Mouse (Mus musculus): ENCODE data around the gene Rel.
A peak's percentile ranks its signal among the peaks of the same experiment; 100 is the strongest.

The Rel gene

DNA sequence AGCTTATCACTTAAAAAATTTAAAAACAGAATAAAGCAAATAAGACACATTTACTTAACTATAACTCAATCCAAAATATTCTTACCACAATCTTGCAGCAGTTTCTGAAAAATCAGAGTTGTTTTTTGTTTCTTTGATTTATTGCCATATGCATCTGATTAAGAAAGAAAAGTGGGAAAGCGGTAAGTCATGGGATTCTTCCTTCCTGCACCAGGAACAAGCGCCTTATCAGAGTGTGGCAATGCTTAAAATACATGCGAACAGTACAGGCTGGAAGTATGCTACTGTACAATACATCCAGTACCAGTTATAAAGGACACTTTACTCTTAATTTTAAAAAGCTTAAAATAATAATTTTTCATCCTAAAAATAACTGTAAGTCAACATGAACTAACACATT lies 26.4 kb downstream of the Rel start:
- no peak for DNase-seq (ENCODE audit: low read depth, low spot score)

DNA sequence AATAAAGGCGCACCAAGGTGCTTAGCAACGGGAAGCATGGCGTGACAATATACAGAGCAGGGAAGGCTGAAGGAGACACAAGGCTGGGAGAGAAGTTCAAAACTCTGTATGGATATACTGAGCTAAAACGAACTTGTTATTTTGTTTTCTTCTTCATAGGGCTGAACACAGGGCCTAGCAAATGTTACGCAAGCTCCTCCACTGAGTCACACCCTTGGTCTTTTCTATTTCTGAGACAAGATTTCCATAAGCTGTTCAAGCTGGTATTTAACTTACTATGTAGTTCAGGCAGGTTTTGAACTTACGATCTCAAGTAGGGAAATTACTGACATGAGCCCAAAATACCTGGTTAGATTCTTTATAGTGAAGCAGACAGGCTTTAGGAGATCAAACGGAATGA lies 29.4 kb downstream of the Rel start:
- no peak for DNase-seq (ENCODE audit: low read depth, low spot score)

DNA sequence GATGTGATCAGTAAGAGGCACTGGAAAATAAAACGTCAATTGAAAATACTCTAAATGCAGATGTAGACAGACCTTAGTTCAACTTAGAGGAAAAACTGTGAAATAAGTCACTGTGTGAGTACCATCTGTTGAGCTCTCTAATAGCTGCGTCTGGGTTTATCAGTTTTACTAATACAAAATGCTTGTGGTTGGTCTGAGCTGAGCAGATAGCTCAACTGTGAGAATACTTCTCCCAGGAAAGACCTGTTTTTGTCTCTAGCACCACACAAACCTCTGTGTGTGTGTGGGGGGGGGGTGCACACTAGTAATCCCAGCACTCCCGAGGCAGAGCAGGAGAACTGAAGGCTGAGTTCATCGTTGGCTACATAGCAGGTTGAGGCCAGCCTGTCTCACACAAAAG lies 29.9 kb downstream of the Rel start:
- DNase-seq (ENCODE audit: low read depth, low spot score), result no peak

DNA sequence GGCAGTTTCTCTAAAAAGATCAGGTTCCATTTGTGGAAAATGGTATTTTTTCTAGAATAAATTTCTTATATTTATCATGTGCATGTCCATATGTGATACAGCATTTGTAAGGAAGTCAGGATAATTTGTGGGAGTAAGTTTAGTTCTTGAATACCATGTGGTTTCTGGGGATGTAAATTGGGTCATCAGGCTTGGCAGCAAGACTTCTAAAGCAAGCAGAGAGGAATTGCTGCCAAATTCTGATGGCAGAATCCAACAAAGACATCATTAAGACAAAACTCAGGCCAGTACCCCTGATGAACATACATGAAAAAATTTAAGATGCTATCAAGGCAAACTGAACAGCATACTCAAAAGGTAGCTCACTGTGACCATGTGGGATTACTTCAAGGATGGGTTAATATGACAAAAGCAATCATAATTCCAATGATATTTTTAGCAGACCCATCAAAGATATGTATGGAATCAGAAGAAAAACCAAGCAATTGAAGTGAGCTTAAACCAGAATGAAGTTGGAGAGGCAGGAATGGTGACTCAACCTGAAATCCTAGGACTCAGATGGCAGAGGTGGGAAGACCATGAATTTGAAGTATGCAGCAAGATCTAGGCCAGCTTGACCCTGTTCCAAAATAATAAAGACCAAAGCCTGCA lies 34.8 kb downstream of the Rel start:
- DNase-seq (ENCODE audit: low read depth, low spot score), result no peak

DNA sequence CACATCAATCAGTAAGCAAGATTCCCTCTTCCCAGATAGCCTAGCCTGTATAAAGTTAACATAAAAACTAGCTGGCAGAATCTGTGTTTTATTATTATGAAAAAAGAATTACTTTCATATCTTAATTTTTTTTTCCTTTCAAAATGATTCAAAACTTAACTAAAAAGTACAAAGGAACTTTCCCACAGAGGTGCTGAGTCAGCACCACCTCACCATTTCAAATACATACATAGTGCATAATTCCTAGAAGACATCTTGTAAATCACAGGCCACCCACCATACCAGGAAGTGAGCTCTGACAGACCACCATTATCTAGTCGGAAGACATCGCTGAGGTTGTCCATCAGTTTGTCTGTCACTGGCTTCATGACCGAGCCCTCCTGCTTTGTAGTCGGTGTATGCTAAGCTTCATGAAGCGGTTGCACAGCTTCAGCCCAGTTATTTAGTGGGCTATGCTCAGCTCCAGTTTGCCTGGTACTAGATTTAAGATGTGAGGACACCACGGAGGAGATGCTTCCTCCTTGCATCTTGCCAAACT lies 36.0 kb downstream of the Rel start:
- DNase-seq (ENCODE audit: low read depth, low spot score), result no peak

DNA sequence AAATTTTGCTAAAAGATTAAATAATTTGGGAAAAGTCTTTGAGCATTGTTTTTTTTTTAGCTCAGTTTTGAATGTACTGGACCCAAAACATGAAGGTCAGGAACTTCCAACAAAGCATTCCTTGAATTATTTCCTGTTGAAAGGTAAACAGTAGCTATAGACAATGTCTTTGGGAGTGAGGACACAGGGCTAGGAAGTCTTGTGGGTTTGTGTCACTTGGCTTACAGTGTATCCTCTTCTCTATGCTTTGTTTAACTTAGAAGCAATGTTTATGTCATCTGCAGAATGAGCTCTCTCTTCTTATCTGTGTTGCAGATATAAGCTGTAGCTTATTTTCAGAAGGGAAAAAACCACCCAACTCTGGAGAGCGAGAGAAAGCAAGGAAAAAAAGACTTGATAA lies 37.9 kb downstream of the Rel start:
- no peak for DNase-seq (ENCODE audit: low read depth, low spot score)

DNA sequence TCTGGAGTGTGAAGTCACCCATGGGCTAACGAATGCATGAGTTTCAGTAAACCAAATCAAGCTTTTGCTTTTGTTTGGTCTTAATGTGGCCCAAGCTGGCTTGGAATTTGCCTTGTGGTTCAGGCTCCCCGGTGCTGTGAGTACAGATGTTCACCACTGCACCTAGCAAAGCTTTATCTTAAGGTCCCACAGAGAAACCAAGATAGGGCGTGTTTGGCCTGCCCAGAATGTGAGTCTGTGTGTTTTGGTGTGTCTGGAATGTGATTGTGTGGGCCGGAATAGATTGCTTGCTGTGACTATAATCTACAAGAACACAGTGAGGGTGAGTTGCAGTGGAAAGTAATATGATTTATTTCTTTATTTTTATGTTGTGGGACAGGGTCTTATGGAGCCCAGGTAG lies 40.6 kb downstream of the Rel start:
- DNase-seq (ENCODE audit: low read depth, low spot score), result peak; percentile 41

DNA sequence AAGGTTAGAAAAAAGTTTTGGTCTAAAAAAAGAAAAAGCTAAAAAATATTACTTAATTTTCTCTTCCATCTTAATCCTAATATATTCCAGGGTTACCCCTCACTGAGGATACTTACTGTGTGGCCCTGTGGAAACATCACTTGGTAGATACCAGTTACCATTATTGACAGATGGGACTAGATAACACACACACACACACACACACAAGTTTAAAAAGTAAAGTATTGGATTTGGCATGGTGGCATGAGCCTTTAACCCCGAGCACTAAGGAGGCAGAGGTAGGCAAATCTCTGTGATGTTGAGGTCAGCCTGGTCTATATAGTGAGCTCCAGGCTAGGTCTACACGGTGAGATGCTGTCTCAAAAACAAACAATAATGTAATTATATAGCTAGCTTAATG lies 42.6 kb downstream of the Rel start:
- no peak for DNase-seq (ENCODE audit: low read depth, low spot score)

DNA sequence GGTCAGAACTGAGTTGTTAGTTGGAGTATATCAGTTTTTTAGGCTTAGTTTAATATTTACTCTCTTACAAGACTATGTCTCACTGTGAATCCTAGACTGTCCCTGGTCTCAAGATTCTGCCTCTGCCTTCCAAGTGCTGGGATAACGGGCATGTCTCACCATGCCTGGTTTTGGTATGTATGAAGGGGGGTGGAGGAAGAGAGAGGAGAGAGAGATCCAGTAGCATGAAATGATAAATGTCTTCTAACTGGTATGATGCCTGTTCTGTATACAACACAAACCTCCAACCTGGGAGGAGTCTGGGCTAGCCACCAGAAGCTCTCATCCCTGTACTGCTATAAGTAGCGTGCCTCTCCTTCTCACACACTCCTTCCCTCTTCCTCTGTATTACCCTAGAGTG lies 44.3 kb downstream of the Rel start:
- DNase-seq (ENCODE audit: low read depth, low spot score), result no peak

DNA sequence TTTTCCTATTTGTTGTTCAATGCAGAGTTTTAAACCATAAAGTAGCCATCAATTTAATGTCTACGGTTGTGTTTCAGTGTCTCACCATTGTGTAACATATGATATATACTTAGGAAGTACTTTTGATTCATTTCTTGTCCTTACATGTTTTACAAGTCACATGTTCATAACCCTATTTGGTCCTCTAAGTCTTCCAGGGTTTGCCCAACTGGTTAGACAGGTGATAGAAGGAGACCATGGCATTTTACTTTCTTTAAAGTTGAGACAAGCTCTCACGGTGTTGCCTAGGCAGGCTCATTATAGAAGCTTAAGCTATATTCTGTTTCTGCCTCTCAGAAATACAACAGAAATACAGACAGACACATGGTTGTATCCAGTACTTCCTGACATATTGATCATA lies 44.9 kb downstream of the Rel start:
- no peak for DNase-seq (ENCODE audit: low read depth, low spot score)

DNA sequence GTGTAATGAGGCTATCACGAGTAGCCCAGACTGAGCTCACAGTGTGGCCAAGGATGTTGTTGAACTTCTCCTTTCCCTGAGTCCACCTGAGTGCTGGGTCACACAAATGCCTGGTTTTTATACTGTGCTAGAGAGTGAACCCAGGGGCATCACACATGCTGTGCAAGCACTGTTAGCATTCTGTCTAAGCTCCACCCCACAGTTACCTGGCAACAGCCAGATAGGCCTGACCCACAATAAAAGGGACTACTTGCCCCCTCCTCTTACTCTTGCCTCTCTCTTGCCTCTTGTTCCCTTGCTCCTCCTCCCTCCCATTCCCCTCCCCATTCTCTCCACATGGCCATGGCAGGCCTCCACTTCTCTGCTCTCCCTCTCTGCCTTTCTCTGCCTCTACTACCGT lies 48.4 kb downstream of the Rel start:
- DNase-seq (ENCODE audit: low read depth, low spot score), result peak; percentile 71

DNA sequence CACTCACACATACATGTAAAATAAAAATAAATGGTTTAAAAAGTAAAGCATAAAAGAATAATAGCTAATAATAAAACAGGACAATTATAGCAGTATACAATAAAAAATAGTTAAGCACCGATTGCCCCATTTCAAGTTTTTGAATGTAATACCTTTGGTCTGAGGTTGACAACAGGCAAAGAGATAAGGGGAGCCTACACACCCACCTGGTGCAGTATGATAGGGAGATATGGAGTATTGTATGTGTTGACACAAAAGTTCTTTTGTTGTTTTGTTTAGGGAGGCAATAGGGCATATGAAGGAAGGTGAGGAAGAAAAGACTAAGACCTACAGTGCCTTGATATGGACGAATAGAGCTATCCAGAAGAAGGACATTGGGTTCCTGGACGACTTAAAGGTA lies 50.9 kb downstream of the Rel start:
- DNase-seq (ENCODE audit: low read depth, low spot score), result no peak

DNA sequence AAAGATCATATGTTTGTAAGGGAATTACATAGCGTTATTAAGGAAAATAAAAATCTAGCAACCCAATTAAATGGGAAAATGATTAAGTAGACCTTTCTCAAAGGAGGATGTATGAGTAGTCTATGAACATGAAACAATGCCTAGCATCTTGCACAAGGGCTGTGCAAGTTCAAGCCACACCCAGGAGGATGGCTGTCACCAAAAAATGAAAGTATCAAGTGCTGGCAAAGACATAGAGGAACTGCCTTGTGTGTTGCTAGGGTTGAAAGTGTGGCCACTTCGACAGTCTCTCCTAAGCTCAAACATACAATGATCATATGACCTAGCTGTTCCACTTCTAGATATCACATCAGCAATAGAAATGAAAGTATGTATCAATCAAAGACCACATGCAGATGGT lies 51.9 kb downstream of the Rel start:
- DNase-seq (ENCODE audit: low read depth, low spot score), result no peak

DNA sequence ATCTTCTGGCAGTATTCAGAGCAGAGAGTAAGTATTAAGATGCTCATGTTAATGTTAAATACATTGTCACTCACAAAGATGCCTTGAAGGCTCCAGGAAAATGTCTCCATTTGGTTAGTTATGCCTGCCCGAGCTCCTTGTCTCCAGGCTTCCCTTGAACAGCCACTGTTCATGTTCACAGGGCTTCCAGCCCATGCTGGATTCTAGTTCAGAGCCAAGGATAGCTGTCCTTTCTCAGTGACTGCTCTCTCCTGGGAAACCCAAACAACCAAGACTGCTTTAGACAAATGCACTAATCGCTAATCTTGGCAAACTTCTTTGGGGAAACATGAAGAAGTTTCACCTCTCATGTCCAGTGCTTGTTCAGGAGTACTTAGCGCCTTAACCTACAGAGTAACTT lies 58.5 kb downstream of the Rel start:
- no peak for DNase-seq (ENCODE audit: low read depth, low spot score)

DNA sequence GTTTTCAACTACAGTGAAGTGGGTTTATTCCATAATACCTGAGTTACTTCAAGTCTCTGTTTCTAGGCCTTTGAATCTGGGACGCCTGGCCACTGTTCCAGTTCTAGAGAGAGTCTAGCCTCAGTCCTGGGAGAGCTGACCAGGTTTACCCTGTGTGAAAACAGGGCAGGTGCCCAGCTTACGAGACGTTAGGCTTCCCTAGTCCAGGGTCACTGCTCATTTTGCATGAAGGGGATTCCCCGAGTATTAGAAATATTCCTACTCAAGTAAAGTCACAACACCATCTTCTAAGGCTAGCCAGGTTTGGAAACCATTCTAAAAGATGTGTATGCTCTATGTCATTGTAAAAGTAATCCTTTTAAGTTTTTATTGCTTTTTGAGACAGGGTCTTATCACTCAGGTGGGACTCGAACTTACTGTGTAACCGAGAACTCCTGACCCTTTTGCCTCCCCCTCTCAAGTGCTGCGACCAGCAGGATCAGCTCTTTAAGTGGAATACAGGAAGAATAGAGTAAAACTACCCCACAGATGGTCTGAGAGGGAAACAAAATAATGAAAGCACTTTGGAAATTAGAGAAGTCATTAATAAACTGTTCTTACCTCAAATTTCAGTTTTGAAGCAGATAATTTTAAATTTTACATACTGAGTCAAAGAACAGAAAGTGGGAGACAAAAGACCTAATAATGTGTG lies 66.0 kb downstream of the Rel start:
- no peak for DNase-seq (ENCODE audit: low read depth, low spot score)

DNA sequence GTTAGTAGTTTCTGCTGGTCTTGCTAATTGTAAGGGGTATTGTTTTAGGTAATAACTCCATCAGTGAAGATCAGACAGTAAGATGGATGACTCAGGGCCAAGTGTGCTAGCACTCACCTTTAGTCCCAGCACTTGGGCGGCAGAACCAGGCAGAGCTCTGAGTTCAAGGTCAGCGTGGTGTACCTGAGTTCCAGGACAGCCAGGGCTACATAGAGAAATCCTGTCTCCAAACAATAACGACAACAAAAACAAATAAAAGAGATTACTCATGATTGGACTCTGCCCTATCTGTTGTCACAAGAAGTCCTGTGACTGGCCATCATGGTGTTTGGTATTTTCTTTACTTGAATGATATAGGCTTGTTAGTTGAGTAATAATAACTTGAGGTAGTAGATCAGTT lies 68.9 kb downstream of the Rel start:
- no peak for DNase-seq (ENCODE audit: low read depth, low spot score)

DNA sequence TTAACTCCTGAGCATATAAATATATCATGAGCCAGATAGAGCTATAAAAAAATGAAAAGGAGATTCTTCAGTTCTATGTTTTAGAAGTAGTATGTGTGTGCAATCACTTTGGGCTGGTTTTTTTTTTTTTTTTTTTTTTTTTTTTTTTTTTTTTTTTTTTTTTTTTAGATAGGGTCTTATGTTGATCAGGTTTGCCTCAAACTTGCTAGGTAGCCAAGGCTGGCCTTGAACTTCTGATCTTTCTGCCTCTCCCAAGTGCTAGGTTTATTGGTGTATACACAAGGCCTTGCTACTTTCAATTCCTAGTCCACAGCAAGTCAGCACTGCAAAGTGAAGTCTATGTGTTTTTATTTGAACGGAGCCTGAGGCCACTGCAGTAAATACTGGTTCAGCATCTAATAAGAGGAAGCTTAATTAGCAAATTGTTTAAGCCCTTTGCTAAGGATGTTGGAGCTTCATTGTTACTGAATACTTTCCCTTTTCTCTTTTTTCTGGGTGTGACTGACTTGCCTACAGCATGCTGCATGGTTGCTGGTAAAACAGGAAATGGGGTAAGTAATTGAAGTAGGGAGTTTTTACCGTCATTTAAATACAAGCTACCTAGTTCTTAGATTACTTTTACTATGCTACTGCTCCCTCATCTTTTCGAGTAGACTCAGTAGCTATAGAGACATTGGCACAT lies 71.2 kb downstream of the Rel start:
- DNase-seq (ENCODE audit: low read depth, low spot score), result peak; percentile 49

DNA sequence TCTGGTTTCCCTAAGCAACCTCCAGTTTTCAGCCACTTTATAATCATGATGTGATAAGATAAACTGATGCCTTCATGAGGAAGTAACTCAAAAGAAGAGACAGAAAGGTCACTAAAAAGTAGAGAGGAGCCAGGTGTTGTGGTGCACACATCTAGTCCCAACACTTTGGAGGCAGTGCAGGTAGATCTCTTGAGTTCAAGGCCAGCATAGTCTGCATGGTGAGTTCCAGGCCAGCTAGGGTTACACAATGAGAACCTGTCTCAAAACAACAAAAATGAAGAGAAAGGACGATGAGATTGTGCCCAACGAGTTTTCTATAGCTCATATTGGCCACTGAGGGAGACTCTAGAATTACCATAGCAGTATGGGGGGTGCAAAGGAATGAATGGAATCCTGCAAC lies 72.2 kb downstream of the Rel start:
- DNase-seq (ENCODE audit: low read depth, low spot score), result no peak

DNA sequence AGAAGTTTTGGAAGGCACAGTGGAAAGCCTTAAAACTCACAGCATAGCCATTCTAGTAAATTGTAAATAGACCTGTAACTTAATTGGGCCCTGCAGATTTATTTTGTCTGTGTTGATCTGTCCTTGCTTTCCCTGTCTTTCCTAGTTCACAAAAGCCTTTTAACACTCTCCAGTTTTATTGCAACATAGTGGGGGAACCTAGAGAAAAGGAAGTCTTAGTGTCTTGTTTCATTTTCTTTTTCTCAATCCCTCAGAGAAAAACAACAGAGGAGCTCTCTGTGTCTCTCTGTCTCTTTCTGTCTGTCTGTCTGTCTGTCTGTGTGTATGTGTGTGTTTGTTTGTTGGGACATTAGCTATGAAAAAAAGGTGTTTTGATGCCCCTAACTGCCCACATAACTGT lies 74.9 kb downstream of the Rel start:
- DNase-seq (ENCODE audit: low read depth, low spot score), result no peak

DNA sequence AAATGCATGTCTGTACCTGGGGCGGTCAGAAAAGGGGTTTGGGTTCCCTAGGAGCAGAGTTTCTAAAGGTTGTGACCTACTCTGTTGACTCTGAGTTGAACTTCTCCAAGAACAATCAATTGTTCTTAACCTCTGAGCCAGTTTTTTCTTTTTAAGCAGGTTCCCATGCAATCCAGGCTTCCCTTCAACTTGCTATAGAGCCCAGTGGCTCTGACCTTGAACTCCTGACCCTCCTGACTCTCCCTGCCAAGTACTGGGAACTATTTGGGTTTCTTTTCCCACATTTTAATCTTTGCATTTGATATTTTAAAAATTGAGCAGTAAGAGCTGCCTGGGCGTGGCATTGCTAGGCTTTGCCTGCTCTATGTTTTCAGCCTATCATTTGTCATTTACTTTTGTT lies 77.5 kb downstream of the Rel start:
- DNase-seq (ENCODE audit: low read depth, low spot score), result peak; percentile 59

DNA sequence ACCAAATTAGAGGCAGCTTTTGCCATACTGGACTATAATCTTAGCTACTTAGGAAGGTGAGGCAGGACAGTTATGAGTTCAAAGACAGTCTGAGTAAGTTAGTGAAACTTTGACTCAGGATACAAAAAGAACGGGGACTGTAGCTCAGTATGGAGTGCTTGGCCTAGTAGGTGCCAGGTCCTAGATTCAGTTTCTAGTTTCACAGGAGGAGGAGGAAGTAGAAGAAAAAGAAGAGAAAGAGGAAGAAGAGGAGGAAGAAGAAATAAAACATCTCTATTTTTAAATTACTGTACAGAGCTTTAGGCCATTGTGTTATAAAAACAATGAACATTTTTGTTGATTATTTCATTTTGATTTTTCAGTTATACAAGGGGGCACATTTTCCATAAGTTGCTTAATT lies 82.7 kb downstream of the Rel start:
- no peak for DNase-seq (ENCODE audit: low read depth, low spot score)
